Mouse (Mus musculus): ENCODE data around the gene Hist3h2a.
"Not testable (repeated sequence)": the region's sequence is repeated elsewhere in the genome, so short reads cannot be mapped to it uniquely, and the experiment has no call there.

Hist3h2a gene

GRCm38 (mm10) chr11:58948542-58949479 lies 5.7 kb upstream of the Hist3h2a start, which contains the start of gene Hist3h2ba:
Gene Hist3h2ba (plus strand): TSS chr11:58948920.
- peak; percentile 81 for DNase-seq

GRCm38 (mm10) chr11:58949480-58950431 lies 4.7 kb upstream of the Hist3h2a start:
- DNase-seq = no peak

DNA sequence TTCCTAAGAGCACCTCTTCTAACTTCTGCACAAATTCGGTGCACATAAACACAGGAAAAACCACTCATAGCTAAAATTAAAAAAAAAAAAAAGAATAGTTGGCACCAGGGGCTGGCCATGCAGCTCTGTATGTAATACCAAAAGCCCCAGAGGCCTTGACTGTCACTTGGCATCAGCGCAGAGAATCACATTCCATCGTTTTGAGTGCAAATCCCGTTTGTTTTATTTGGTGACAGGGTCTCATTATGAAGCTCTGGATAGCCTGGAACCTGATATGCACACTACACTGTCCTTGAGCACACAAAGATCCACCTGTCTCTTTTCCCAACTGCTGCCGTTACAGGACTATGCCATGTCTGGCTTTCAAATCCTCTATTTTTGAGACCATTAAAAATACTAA lies 3.3 kb upstream of the Hist3h2a start:
- DNase-seq = no peak

GRCm38 (mm10) chr11:58953351-58954169 lies 925 bp upstream of the Hist3h2a start:
- DNase-seq = peak; percentile 67

GRCm38 (mm10) chr11:58954170-58954419 lies 390 bp upstream of the Hist3h2a start:
- not testable (repeated sequence) for DNase-seq

DNA sequence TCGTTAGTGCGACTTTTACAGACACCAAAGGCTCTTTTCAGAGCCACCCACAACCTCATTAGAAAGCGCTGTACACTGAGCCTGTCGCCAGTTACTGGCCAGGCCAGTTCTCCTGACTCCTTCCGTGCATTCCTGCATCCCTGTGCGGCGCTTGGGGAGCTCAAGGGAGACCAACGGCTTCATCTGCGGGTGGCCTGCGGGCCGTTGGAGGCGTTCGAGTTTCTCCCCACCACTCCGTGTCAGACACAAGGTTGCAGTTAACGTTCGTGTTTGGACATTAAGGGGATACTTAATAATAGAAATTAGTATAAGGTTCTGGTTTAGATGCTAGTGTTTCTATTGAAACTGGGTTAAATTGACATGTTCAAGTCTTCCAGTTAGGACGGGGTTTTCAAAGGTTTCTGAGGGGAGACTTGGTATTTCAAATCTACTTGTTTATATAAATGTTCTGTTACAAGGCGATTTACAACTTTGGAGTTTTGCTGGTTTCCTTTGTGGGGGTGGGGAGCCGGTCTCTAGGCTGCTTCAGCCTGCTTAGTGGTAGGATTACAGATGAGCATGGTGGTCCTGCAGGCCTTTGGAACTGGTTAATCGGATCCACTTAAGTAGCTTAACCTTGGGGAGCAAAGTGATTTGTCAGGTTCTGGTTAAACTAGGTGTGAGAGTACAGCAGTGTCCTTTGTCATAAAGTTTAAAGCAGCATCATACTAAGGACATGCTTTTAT lies 820 bp downstream of the Hist3h2a start:
- peak; percentile 45 for DNase-seq

GRCm38 (mm10) chr11:58955868-58956257 lies 1.4 kb downstream of the Hist3h2a start:
- no peak for DNase-seq

GRCm38 (mm10) chr11:58957226-58957914 lies 2.9 kb downstream of the Hist3h2a start:
- DNase-seq = no peak

- no peak for DNase-seq
Observed at GRCm38 (mm10) chr11:58958536-58958935, 4.1 kb downstream of the Hist3h2a start.

DNA sequence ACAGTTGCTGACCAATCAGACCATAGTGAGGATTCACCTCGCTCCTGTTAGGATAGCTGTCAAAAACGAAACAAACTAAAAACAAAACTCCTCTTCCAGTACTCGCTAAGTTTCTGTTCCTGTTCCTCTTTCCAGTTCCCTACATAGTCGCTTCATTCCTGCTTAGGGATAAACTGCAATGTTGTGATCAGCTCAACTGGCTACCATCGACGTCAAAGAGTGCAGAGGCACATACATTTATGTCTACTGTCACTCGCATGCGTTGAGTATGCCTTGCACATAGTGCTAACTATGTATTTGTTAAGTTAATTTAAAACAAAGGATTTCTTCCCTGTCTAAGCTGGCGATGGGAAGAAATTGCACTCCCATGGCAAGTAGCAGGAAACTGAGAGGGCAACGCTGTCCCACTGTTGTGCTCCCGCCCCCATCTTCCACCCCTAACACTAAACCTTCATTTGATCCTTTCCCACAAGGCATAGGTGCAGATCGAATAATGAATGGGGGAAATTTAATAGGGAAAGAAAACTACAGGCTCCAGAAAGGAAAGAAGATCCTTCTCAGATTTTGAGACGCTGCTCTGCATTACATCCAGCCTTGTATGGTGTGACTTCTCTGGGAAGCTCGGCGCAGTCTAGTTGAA lies 4.8 kb downstream of the Hist3h2a start:
- DNase-seq = no peak

- DNase-seq = peak; percentile 68
Observed at GRCm38 (mm10) chr11:58959921-58960465, 5.5 kb downstream of the Hist3h2a start.

DNA sequence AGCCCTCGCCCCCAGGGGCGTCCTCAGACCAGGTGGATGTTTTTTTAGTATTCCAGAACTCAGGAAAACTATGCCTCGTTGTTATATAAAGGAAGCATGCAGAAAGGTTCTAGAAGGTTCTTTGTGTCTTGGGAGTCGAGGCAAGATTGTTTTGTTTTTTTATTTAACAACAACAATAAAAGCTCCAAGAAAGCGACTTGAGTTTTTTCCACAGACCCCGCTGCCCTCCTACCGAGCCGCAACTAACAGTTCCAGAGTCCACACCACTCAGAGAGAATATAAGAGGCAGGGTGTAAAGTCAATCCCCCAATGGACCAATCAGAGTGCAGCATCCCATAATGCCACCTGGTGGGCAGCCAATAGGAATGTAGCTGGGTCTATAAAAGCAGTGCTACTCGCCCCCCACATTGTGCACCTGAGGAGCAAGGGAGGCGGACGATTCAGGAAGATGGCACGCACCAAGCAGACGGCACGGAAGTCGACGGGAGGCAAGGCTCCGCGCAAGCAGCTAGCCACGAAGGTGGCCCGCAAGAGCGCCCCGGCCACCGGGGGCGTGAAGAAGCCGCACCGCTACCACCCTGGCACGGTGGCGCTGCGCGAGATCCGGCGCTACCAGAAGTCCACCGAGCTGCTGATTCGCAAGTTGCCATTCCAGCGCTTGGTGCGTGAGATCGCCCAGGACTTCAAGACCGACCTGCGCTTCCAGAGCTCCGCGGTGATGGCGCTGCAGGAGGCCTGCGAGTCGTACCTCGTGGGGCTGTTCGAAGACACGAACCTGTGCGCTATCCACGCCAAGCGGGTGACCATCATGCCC lies 7.1 kb downstream of the Hist3h2a start:
- no peak for DNase-seq

DNA sequence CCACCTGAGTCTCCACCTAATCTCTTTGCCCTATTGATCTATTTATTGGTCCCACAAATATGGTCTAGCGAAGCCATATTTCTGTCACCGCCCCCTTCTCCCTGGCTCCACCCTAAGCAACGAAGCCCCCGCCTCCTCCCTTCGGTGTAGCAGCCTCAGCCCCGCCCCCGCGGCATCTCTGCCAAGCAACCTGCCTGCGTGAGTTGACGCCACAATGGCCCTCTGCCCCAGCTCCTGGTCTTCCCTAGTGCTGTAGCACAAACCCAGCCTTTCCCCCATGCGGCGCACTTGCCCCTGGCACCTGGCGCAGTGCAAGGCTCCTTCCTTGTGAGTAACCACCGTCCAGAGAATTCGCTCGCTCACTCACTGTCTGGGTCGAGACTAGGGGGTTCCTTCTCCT lies 9.1 kb downstream of the Hist3h2a start:
- no peak for DNase-seq

GRCm38 (mm10) chr11:58964216-58964615 lies 9.7 kb downstream of the Hist3h2a start:
- no peak for DNase-seq

DNA sequence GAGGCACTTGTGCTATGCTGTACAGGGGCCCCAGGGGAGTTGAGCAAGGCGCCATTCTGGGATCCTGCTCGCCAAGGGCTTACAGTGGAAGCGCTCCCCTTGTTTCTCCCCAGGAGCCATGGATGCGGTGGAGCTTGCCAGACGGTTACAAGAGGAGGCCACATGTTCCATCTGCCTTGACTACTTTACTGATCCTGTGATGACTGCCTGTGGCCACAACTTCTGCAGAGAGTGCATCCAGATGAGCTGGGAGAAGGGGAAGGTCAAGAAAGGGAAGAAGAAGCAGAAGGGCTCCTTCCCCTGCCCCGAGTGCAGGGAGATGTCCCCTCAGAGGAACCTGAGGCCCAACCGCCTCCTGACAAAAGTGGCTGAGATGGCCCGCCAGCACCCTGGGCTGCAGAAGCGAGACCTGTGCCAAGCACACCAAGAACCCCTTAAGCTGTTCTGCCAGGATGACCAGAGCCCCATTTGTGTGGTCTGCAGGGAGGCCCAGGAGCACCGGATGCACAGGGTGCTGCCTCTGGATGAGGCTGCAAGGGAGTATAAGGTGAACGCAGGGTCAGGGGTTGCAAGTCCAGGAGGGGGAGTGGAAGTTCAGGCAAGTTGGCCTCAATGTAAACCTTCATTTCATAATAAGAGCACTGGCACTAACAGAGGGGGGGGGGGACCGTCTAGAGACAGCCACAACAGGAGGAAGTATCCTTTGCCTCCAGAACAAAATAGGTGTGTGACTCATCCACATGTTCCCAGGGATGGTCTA lies 10.7 kb downstream of the Hist3h2a start:
- no peak for DNase-seq

DNA sequence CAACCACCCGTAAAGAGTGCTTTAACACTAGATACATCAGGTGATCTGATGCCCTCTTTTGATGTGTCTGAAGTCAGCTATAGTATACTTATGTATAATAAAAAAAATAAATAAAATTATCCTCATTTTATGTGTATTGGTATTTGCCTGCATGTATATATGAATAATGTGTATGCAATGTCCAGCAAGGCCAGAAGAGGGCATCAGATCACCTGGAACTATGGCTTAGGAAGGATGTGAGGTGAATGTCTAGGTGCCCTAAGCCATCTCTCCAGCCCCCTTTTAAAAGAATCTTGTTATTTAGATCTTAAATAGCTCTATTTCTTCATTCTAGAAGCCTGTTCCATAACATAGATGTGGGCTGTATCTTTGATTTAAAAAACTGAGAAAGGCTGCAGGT lies 12.9 kb downstream of the Hist3h2a start:
- DNase-seq = peak; percentile 59

DNA sequence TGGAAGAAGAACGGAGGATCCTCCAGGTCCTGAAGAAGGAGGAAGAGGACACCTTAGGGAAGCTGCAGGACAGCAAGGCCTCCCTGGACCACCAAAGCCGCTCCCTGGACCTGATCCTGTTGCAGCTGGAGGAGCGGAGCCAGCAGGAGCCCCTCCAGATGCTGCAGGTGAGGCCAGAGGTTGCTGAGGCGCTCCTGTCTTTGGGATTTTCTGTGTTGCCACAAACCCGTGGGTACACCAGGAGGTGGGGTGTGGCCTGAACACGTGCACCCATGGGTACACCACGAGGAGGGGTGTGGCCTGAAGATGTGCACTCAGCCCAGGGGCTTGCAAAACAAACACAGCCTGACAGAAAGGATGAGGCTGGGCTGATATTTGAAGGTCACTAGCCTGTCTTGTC lies 14.1 kb downstream of the Hist3h2a start:
- no peak for DNase-seq

GRCm38 (mm10) chr11:58969027-58969426 lies 14.5 kb downstream of the Hist3h2a start:
- no peak for DNase-seq

DNA sequence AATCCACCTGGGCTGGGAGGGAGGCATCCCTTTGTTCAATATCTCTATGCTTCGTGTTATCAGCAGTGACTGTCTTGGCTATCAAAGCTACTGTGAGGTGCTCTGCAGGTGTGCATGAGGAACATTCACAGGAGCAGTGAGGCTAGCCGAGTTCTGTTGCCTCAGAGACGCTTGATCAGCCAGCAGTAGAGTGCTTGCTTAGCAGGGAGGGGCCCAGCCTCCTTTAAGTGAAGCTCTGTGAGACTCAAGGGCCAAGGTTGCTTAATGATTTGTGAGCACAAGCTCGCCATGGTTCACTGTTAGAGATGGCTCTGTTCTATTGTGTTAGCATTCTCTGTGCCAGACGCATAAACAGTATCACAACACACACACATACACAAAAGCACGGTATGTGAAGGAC lies 15.2 kb downstream of the Hist3h2a start:
- no peak for DNase-seq
